Mouse (Mus musculus) bone marrow, adult 2 months (tissue): Measurements from ENCODE around the gene Prkaca.

ENCODE experiments used
- CTCF ChIP-seq: fragments of 200-500 bp; IDR thresholded peaks from 2 replicates; pipeline ENCODE4 v1.5.1; 2011; ENCODE audit warnings: low read length, control low read depth; ENCODE audit not compliant: control insufficient read depth, insufficient read depth
- POLR2A ChIP-seq: fragments of 200-500 bp; IDR thresholded peaks from 2 replicates; pipeline ENCODE4 v1.6.1; 2011; ENCODE audit warnings: low read depth, mild to moderate bottlenecking, control low read depth, low read length, borderline replicate concordance; ENCODE audit not compliant: control insufficient read depth

- TF ChIP-seq CTCF, result no peak
- TF ChIP-seq POLR2A, result peak; percentile 46; the same call in 1 of the 2 replicates
Measured at GRCm38 (mm10) chr8:84004533-84005201, 31.9 kb downstream of the Prkaca start.
